Mouse (Mus musculus) intestine, embryonic 16.5 days (tissue): ENCODE measurements around the gene Rd3l. TPM values are rescaled to one million over a fixed set of nuclear protein-coding genes. Genes with fewer than 3 reads are reported as not detected.

Source experiments
- ATAC-seq: fragments of 200-750 bp; cut with Nextera tagmentation; 2 replicates; pipeline ENCODE4 v1.8.0; 2017; ENCODE audit warnings: moderate TSS enrichment, moderate library complexity
- H3K27ac ChIP-seq: fragments of 300-500 bp; sonication (generic); 2 replicates; pipeline ENCODE4 v1.5.1; 2014; ENCODE audit warnings: mild to moderate bottlenecking, low read length
- H3K27me3 ChIP-seq: fragments of 300-500 bp; sonication (generic); replicated peaks from 2 replicates; pipeline ENCODE4 v1.6.1; 2014; ENCODE audit warnings: low read length, control low read depth, mixed read lengths; ENCODE audit not compliant: control insufficient read depth, insufficient read depth
- H3K36me3 ChIP-seq: fragments of 300-500 bp; sonication (generic); 2 replicates; pipeline ENCODE4 v1.6.1; 2014; ENCODE audit warnings: low read length, control low read depth; ENCODE audit not compliant: control insufficient read depth, insufficient read depth
- H3K4me1 ChIP-seq: fragments of 300-500 bp; sonication (generic); 2 replicates; pipeline ENCODE4 v1.6.1; 2014; ENCODE audit warnings: low read length, control low read depth, mixed read lengths; ENCODE audit not compliant: control insufficient read depth, insufficient read depth
- H3K4me2 ChIP-seq: fragments of 300-500 bp; sonication (generic); 2 replicates; pipeline ENCODE4 v1.6.1; 2014; ENCODE audit warnings: low read depth, low read length, control low read depth
- H3K4me3 ChIP-seq: fragments of 300-500 bp; sonication (generic); 2 replicates; pipeline ENCODE4 v1.5.1; 2014; ENCODE audit warnings: mild to moderate bottlenecking, low read length
- H3K9ac ChIP-seq: fragments of 300-500 bp; sonication (generic); 2 replicates; pipeline ENCODE4 v1.6.1; 2014; ENCODE audit warnings: low read depth, low read length
- H3K9me3 ChIP-seq: fragments of 300-500 bp; sonication (generic); 2 replicates; pipeline ENCODE4 v1.6.1; 2016; ENCODE audit warnings: low read length, control low read depth; ENCODE audit not compliant: control insufficient read depth
- WGBS: fragments of 180-500 bp; shearing (Covaris S2); extraction: QIAGEN DNeasy Blood & Tissue Kit; methylation state at CpG from one replicate; pipeline ENCODE4 v1.1.7; 2014; 5-methylcytosine and 5-hydroxymethylcytosine counted together
- polyA plus RNA-seq: library from polyadenylated mRNA; unstranded; fragments of >200 nt; fragmentation: Nextera tagmentation; extraction: Ambion mirVana; gene quantifications from 2 replicates; pipeline ENCODE4 v1.2.1, GENCODE M21; 2015

Rd3l gene
- not detected in 2 replicates for polyA plus RNA-seq

- Histone ChIP-seq H3K4me1 (no peaks in the 10 kb centered on the region), H3K4me2 (no peak within 1 kb of the TSS), H3K27me3 (no peaks in the 10 kb centered on the region), H3K4me3 (no peak within 1 kb of the TSS), H3K9ac (no peak within 1 kb of the TSS), H3K27ac (no peak within 1 kb of the TSS), H3K9me3 (no peaks in the 10 kb centered on the region), H3K36me3 (no peaks in the 10 kb centered on the region)
- WGBS: 50% methylated on average over 6 of the region's 6 CpGs
- ATAC-seq: no peak
Observed at GRCm38 (mm10) chr12:111980887-111981367, at the start of gene Rd3l. TSS of gene Rd3l (minus strand) at chr12:111981317.

DNA sequence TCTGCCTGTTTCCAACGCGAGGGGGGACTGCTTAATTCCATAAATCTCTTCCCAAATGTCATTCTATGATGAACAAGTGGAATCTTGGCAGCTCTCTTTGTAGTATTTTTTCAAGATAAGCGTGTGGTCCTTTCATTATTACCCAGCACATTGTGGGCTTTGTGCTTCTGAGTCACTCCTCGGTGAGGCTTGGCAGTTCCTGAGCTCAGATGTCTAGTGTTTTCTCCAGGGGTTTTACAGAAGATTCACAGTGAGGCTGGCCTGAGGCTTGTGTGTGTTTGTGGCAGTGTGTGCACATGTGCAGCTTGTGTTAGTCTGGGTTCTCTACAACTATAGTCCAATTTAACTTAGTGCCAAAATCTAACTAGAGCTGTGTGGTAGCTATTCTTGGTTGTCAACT, 46.3 kb upstream of the Rd3l start:
- ATAC-seq: no peak
- no peaks in the 10 kb centered on the region for H3K4me1 ChIP-seq
- no peak overlapping the region for H3K4me3 ChIP-seq
- no peak overlapping the region for H3K9ac ChIP-seq
- no peak overlapping the region for H3K27ac ChIP-seq
- no peak overlapping the region for H3K4me2 ChIP-seq
- no peaks in the 10 kb centered on the region for H3K36me3 ChIP-seq
- WGBS: 72% methylated on average over 4 of the region's 4 CpGs
- no peaks in the 10 kb centered on the region for H3K27me3 ChIP-seq
- no peaks in the 10 kb centered on the region for H3K9me3 ChIP-seq

DNA sequence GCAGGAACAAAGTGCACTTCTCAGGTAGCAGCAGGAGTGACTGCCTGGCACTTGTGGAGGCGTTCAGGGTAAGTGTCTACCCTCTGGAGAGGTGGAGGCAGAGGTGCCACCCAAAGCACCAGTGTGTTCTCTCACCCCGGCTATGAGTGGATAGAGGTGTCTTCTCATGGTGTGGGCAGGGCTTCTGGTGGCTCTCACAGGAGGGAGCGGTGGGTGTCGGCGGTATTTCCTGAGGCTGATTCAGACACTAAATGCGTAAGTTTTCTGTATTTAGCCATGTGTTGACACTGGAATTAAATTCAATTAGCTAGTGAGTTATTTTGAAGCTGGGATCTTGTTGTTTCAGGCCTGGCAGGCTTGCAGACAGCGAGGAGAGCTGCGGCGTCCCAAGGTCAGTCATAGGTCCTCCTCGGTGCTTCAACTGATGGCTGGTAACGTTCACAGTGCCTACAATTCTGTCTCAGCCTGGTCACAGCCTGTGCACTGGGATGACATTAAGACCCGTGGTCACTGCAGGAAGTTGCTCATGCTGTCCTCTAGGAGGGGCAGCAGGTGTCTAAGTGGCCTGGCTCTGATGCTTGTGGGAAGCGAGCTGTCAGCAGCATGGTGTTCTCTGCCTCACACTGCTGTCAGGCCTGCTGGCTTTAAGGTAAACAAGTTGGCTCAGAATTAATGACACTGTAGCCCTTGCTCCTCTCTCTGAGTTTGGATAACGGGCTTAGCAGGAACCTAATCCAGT, 45.0 kb upstream of the Rd3l start:
- Histone ChIP-seq H3K27me3 (no peaks in the 10 kb centered on the region), H3K4me1 (no peaks in the 10 kb centered on the region), H3K27ac (no peak overlapping the region), H3K9me3 (no peaks in the 10 kb centered on the region), H3K4me2 (no peak overlapping the region), H3K4me3 (no peak overlapping the region), H3K9ac (no peak overlapping the region), H3K36me3 (no peaks in the 10 kb centered on the region)
- 66% methylated on average over 14 of the region's 14 CpGs for WGBS
- ATAC-seq: no peak

- Histone ChIP-seq H3K4me3 (no peak overlapping the region), H3K9ac (no peak overlapping the region), H3K9me3 (no peaks in the 10 kb centered on the region), H3K27ac (no peak overlapping the region), H3K4me1 (no peaks in the 10 kb centered on the region), H3K27me3 (no peaks in the 10 kb centered on the region), H3K36me3 (no peaks in the 10 kb centered on the region), H3K4me2 (no peak overlapping the region)
- ATAC-seq: no peak
- 90% methylated on average over 13 of the region's 13 CpGs for WGBS
Observed at GRCm38 (mm10) chr12:112025457-112025856, 44.3 kb upstream of the Rd3l start.

DNA sequence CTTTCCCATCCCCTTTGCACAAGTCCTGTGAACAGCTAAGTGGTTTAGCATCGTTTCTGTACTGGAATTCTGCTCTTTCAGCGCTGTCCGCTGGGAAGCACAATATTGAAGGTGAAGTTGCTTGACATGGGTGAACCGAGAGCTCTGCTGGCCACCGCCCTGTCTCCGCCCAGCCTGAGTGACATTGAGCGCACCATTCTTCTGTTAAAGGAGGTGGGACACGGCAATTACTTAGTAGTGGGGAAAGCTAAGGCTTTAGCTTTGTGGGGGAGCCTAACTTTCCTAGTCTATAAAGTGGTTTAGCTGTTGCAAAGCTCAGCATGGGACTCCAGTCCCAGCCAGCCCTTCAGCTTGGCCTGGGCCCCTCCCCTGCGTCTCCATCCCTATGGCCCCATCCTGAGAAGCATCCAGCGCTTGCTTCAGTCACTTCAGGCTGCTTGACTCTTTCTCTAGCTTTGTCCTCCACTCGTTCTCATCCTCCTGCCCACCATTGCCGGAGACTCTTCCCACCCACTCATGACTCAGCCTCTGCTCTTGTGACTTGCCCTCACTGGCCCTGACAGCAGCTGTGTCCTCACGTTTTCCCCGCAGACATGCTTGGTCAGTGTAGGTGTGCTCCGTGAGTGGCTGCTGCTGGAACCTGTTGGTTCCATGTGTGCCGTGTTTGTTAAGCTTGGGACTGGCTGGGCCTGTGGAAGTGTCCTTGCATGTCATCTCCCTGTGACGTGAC, 43.6 kb upstream of the Rd3l start:
- H3K36me3 ChIP-seq: no peaks in the 10 kb centered on the region
- H3K9me3 ChIP-seq: no peaks in the 10 kb centered on the region
- WGBS: 83% methylated on average over 17 of the region's 17 CpGs
- no peak overlapping the region for H3K4me3 ChIP-seq
- no peaks in the 10 kb centered on the region for H3K4me1 ChIP-seq
- H3K4me2 ChIP-seq: no peak overlapping the region
- H3K27me3 ChIP-seq: no peaks in the 10 kb centered on the region
- ATAC-seq: no peak
- H3K9ac ChIP-seq: no peak overlapping the region
- no peak overlapping the region for H3K27ac ChIP-seq

GRCm38 (mm10) chr12:112023306-112023705, 42.2 kb upstream of the Rd3l start:
- no peak for ATAC-seq
- H3K4me1 ChIP-seq: no peaks in the 10 kb centered on the region
- no peaks in the 10 kb centered on the region for H3K27me3 ChIP-seq
- no peak overlapping the region for H3K4me3 ChIP-seq
- H3K9me3 ChIP-seq: no peaks in the 10 kb centered on the region
- H3K27ac ChIP-seq: no peak overlapping the region
- no peak overlapping the region for H3K9ac ChIP-seq
- no peak overlapping the region for H3K4me2 ChIP-seq
- H3K36me3 ChIP-seq: no peaks in the 10 kb centered on the region
- 83% methylated on average over 2 of the region's 2 CpGs for WGBS

DNA sequence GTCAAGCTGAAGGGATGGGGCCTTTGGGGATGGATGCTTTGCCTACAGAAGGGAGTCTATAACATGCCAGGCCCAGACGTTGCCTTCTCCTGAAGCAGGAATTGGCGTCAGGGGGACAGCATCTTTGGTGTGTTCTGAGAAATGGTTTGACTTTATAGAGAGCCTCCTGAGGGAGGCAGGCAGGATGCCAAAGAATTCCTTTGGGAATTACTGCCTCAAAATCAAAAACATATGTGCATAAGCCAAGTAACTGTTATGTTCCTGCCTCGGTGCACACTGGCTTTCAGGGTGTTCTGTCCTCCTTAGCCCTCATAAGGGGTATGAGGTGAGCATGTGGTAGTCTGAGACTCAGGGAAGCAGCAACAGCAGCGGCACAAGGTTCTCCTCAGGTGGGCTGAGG, 35.2 kb upstream of the Rd3l start:
- Histone ChIP-seq H3K27me3 (no peaks in the 10 kb centered on the region), H3K4me3 (no peak overlapping the region), H3K27ac (no peak overlapping the region), H3K9ac (no peak overlapping the region), H3K4me2 (no peak overlapping the region), H3K36me3 (no peaks in the 10 kb centered on the region), H3K4me1 (peaks cover 3% of the 10 kb centered on the region; the same call in 1 of the 2 replicates), H3K9me3 (no peaks in the 10 kb centered on the region)
- no peak for ATAC-seq
- WGBS: 76% methylated on average over 4 of the region's 4 CpGs

GRCm38 (mm10) chr12:112013271-112013801, 32.2 kb upstream of the Rd3l start:
- H3K27me3 ChIP-seq: no peaks in the 10 kb centered on the region
- H3K9me3 ChIP-seq: no peaks in the 10 kb centered on the region
- H3K36me3 ChIP-seq: no peaks in the 10 kb centered on the region
- no peak overlapping the region for H3K27ac ChIP-seq
- no peak overlapping the region; the same call in 1 of the 2 replicates for H3K4me3 ChIP-seq
- ATAC-seq: no peak
- H3K4me1 ChIP-seq: peaks cover 3% of the 10 kb centered on the region; the same call in 1 of the 2 replicates
- no peak overlapping the region for H3K9ac ChIP-seq
- 42% methylated on average over 14 of the region's 14 CpGs for WGBS
- peak overlapping the region; percentile 28 for H3K4me2 ChIP-seq

GRCm38 (mm10) chr12:112012511-112013270, 31.6 kb upstream of the Rd3l start:
- Histone ChIP-seq H3K9ac (no peak overlapping the region), H3K4me1 (peaks cover 3% of the 10 kb centered on the region; the same call in 1 of the 2 replicates), H3K27me3 (no peaks in the 10 kb centered on the region), H3K27ac (no peak overlapping the region), H3K9me3 (no peaks in the 10 kb centered on the region), H3K4me2 (peak overlapping the region; percentile 28), H3K36me3 (no peaks in the 10 kb centered on the region), H3K4me3 (no peak overlapping the region; the same call in 1 of the 2 replicates)
- peak; percentile 82 for ATAC-seq
- WGBS: 40% methylated on average over 12 of the region's 12 CpGs
